Mouse (Mus musculus) intestine, embryonic 16.5 days (tissue): ENCODE measurements around the gene Col11a2. TPM values are rescaled to one million over a fixed set of nuclear protein-coding genes. Genes with fewer than 3 reads are reported as not detected.

Source experiments
- ATAC-seq: fragments of 200-750 bp; cut with Nextera tagmentation; 2 replicates; pipeline ENCODE4 v1.8.0; 2017; ENCODE audit warnings: moderate TSS enrichment, moderate library complexity
- H3K27ac ChIP-seq: fragments of 300-500 bp; sonication (generic); 2 replicates; pipeline ENCODE4 v1.5.1; 2014; ENCODE audit warnings: mild to moderate bottlenecking, low read length
- H3K27me3 ChIP-seq: fragments of 300-500 bp; sonication (generic); replicated peaks from 2 replicates; pipeline ENCODE4 v1.6.1; 2014; ENCODE audit warnings: low read length, control low read depth, mixed read lengths; ENCODE audit not compliant: control insufficient read depth, insufficient read depth
- H3K36me3 ChIP-seq: fragments of 300-500 bp; sonication (generic); 2 replicates; pipeline ENCODE4 v1.6.1; 2014; ENCODE audit warnings: low read length, control low read depth; ENCODE audit not compliant: control insufficient read depth, insufficient read depth
- H3K4me1 ChIP-seq: fragments of 300-500 bp; sonication (generic); 2 replicates; pipeline ENCODE4 v1.6.1; 2014; ENCODE audit warnings: low read length, control low read depth, mixed read lengths; ENCODE audit not compliant: control insufficient read depth, insufficient read depth
- H3K4me2 ChIP-seq: fragments of 300-500 bp; sonication (generic); 2 replicates; pipeline ENCODE4 v1.6.1; 2014; ENCODE audit warnings: low read depth, low read length, control low read depth
- H3K4me3 ChIP-seq: fragments of 300-500 bp; sonication (generic); 2 replicates; pipeline ENCODE4 v1.5.1; 2014; ENCODE audit warnings: mild to moderate bottlenecking, low read length
- H3K9ac ChIP-seq: fragments of 300-500 bp; sonication (generic); 2 replicates; pipeline ENCODE4 v1.6.1; 2014; ENCODE audit warnings: low read depth, low read length
- H3K9me3 ChIP-seq: fragments of 300-500 bp; sonication (generic); 2 replicates; pipeline ENCODE4 v1.6.1; 2016; ENCODE audit warnings: low read length, control low read depth; ENCODE audit not compliant: control insufficient read depth
- WGBS: fragments of 180-500 bp; shearing (Covaris S2); extraction: QIAGEN DNeasy Blood & Tissue Kit; methylation state at CpG from one replicate; pipeline ENCODE4 v1.1.7; 2014; 5-methylcytosine and 5-hydroxymethylcytosine counted together
- polyA plus RNA-seq: library from polyadenylated mRNA; unstranded; fragments of >200 nt; fragmentation: Nextera tagmentation; extraction: Ambion mirVana; gene quantifications from 2 replicates; pipeline ENCODE4 v1.2.1, GENCODE M21; 2015

The Col11a2 gene
- polyA plus RNA-seq, 1 experiment from 2014 or later = 0.20 TPM

DNA sequence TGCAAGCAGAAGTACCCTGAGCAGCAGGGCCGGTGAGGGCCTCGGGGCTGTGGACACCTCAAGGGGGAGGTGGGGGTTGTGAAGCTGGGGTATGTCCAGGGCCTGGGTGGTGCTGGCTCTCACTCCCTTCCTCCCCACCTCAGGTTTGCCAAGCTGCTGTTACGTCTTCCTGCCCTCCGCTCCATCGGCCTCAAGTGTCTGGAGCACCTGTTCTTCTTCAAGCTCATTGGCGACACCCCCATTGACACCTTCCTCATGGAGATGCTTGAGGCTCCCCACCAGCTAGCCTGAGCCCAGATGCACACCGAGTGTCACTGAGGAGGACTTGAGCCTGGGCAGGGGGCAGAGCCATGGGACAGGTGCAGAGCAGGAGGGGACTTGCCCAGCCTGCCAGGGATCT, 2.0 kb upstream of the Col11a2 start:
- WGBS = 82% methylated on average over 7 of the region's 7 CpGs
- Histone ChIP-seq H3K36me3 (peaks cover 21% of the 10 kb centered on the region), H3K27me3 (0 out of 2 replicates have a peak, but pooled peaks cover 2% of the 10 kb centered on the region), H3K9ac (no peak overlapping the region), H3K27ac (no peak overlapping the region), H3K4me3 (no peak overlapping the region), H3K4me1 (peaks cover 26% of the 10 kb centered on the region), H3K9me3 (no peaks in the 10 kb centered on the region), H3K4me2 (no peak overlapping the region)
- no peak for ATAC-seq

DNA sequence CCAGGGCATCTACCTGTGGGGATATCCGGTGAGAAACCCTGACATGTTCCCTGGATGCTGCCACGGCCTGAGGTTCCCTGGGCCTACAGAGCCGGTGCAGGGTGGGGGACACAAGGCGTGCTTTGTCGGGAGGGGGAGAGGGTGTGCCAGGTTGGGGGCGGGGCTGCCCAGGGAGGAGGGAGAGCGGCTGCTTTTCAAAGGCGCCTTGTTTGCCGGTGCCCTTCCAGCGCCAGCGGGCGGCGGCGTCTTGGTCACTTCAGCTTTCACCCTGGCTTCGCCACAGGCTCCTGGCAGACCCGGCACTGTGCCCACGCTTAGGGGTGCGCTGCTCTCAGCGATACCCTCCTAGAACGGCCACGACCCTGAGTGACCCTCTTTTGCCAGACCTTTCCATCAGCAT, 797 bp upstream of the Col11a2 start:
- Histone ChIP-seq H3K4me3 (peak overlapping the region; percentile 28; the same call in 1 of the 2 replicates), H3K9ac (no peak overlapping the region), H3K4me2 (peak overlapping the region; percentile 45), H3K36me3 (peaks cover 21% of the 10 kb centered on the region), H3K9me3 (no peaks in the 10 kb centered on the region), H3K4me1 (peaks cover 21% of the 10 kb centered on the region), H3K27ac (no peak overlapping the region), H3K27me3 (0 out of 2 replicates have a peak, but pooled peaks cover 2% of the 10 kb centered on the region)
- ATAC-seq = peak; percentile 18; the same call in 1 of the 2 replicates
- 10% methylated on average over 21 of the region's 21 CpGs for WGBS

DNA sequence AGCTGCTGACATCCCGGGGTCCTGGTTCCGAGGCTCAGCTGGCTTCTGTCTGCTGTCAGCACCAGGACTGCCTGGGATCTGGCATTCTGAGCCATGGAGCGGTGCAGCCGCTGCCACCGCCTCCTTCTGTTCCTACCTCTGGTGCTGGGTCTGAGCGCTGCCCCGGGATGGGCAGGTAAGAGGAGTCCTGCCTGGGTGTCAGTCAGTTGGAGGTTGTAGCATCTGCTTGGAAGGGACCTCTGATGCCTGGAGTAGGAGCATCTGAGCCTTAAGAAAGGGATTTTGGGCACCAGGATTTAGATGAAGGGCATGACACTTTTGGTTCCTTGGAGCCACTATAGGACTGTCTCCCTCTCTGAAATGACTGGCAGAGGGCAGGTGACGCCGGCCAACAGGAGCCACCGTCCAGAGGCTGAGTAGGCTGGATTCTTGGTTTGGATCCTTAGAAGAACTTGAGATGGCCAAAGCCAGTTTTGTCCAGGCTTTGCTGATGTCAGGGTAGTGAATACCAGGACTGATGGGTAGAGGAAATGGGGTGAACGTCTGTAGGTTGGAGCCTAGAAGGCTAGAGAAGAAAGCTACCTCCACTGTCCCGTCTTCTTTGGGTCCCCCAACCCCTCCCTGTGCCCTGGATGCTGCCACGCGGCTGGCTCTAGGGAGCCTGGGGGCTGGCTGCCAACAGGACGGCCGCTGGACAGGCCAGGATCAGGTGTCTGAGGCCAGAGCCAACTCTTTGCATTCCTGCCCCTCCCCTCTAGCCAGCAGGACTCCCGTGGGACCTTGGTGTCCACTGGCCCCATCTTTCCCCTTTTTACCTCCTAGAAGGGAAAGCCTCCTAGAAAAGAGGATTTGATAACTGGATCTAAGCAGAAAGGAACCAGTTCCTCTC, 569 bp downstream of the Col11a2 start:
- 24% methylated on average over 17 of the region's 17 CpGs for WGBS

DNA sequence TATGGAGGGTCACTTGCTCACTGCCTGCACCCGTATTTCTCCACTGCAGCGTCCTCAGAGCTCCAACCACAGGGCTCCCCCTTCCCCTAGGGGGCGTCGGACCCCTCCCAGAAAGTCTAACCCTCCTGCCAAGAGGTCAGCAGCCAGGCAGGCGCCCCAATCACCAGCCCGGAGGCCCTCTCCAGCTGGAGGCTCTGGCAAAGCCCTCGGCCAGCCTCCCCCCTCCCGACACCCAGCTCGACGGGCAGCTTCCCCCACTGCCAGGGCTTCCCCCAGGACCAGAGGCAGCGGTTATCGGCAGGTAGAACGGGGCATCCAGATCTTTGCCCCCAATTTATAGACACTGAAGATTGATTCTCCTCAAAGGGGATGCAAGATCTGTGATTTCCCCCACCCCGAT, 6.7 kb downstream of the Col11a2 start:
- H3K4me2 ChIP-seq = no peak overlapping the region
- H3K9me3 ChIP-seq = no peaks in the 10 kb centered on the region; the same call in 1 of the 2 replicates
- WGBS = 75% methylated on average over 14 of the region's 14 CpGs
- ATAC-seq = no peak
- H3K4me3 ChIP-seq = no peak overlapping the region
- no peak overlapping the region for H3K27ac ChIP-seq
- peaks cover 4% of the 10 kb centered on the region; the same call in 1 of the 2 replicates for H3K4me1 ChIP-seq
- H3K9ac ChIP-seq = no peak overlapping the region
- H3K27me3 ChIP-seq = no peaks in the 10 kb centered on the region
- H3K36me3 ChIP-seq = no peaks in the 10 kb centered on the region

More for the DNA sequence above, 569 bp downstream of the Col11a2 start:
- H3K36me3 ChIP-seq = peaks cover 15% of the 10 kb centered on the region
- no peak overlapping the region; the same call in 1 of the 2 replicates for H3K4me3 ChIP-seq
- peaks cover 19% of the 10 kb centered on the region for H3K4me1 ChIP-seq
- no peak for ATAC-seq
- H3K4me2 ChIP-seq = peak overlapping the region; percentile 45; the same call in 1 of the 2 replicates
- 0 out of 2 replicates have a peak, but pooled peaks cover 2% of the 10 kb centered on the region for H3K27me3 ChIP-seq
- H3K9ac ChIP-seq = peak overlapping the region; percentile 38; the same call in 1 of the 2 replicates
- no peaks in the 10 kb centered on the region for H3K9me3 ChIP-seq
- no peak overlapping the region for H3K27ac ChIP-seq

DNA sequence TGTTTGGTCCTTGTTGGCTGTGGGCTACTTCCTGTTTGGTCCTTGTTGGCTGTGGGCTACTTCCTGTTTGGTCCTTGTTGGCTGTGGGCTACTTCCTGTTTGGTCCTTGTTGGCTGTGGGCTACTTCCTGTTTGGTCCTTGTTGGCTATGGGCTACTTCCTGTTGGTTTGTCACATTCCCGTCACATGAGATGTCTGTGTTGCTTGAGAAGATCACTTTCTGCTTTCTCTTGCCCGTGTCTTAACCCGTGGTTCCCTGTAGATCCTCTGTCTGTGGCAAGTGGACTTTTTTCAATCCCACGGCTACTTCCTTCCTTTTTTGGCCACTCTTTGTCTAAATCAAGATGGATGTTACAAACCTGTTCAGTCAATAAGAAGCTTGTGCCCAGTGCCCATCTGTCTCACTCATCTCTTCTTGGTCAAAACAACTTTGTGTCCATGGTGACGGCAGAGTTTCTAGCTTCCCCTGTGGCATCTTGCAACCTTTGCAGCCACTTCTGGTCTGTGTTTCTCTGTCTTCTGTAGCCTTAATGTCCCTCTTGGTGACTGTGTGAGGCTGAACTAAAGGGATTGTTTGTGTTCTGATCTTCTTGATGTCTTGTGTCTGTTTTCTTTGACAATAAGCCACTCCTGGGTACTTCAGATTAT, 8.3 kb downstream of the Col11a2 start:
- Histone ChIP-seq H3K4me3 (no peak overlapping the region), H3K27me3 (no peaks in the 10 kb centered on the region), H3K27ac (no peak overlapping the region), H3K9ac (no peak overlapping the region), H3K9me3 (no peaks in the 10 kb centered on the region; the same call in 1 of the 2 replicates), H3K4me2 (no peak overlapping the region), H3K36me3 (no peaks in the 10 kb centered on the region), H3K4me1 (no peaks in the 10 kb centered on the region)
- WGBS = 88% methylated on average over 5 of the region's 5 CpGs
- no peak for ATAC-seq

DNA sequence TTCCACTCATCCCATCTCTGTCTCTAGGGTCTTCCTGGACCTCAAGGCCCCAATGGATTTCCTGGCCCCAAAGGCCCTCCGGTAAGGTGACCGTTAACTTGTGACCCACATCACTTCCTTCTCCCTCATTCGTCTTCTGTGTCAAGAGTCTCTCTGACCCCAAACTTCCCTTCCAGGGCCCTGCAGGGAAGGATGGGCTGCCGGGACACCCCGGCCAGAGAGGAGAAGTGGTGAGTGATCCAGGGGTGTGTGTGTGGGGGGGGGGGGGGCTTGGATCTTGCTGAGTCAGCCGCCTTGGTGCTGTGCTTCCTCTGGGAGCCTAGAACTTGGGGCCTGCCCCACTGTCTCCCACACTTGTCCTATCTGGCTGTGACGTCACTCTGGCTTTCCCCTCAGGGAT, 18.0 kb downstream of the Col11a2 start:
- Histone ChIP-seq H3K4me2 (no peak overlapping the region), H3K4me3 (no peak overlapping the region), H3K27ac (no peak overlapping the region), H3K4me1 (no peaks in the 10 kb centered on the region), H3K9me3 (no peaks in the 10 kb centered on the region), H3K9ac (no peak overlapping the region), H3K27me3 (no peaks in the 10 kb centered on the region), H3K36me3 (no peaks in the 10 kb centered on the region)
- ATAC-seq = no peak
- WGBS = 70% methylated on average over 7 of the region's 7 CpGs

DNA sequence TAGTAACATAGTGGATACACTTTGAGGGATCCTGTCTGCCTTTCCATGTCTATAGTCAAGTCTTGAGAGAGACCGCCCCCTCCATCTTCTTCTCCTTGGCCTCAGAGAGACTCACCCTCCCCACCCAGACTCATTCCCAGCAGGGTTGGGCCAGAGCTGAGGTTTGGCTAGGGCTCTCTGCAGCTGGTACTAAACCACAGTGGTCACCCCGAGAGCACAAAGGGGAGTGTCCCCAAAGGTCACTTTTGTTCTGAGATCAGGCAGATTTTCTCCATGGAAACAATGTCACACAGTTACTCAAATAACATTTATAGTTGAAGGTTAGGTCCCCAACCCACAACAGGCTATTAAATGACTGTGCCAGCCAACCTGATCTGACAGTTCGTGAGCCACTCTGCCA, 29.6 kb downstream of the Col11a2 start:
- H3K9ac ChIP-seq = no peak overlapping the region
- no peak overlapping the region for H3K27ac ChIP-seq
- no peaks in the 10 kb centered on the region for H3K27me3 ChIP-seq
- no peak overlapping the region for H3K4me2 ChIP-seq
- WGBS = 41% methylated on average over 3 of the region's 3 CpGs
- no peaks in the 10 kb centered on the region for H3K4me1 ChIP-seq
- no peaks in the 10 kb centered on the region for H3K9me3 ChIP-seq
- no peak for ATAC-seq
- H3K36me3 ChIP-seq = no peaks in the 10 kb centered on the region
- H3K4me3 ChIP-seq = no peak overlapping the region

DNA sequence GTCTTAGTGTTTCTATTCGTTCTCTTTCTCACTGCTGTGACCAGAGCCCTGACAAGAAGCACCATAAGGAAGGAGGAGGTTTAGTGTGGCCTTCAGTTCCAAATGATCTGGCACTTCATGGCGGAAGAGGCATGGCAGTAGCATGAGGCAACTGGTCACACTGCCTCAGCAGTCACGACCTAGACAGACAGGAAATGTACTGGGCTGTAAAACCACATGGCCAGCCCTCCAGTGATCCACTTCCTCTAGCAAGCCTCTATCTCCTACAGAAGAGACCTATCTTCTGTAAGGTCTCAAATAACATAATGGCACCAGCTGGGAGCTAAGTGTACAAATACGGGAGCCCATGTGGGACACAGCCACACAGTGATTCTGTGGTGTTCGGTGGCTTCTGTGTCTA, 32.9 kb downstream of the Col11a2 start:
- Histone ChIP-seq H3K27ac (no peak overlapping the region), H3K36me3 (no peaks in the 10 kb centered on the region), H3K4me2 (no peak overlapping the region), H3K27me3 (peaks cover 5% of the 10 kb centered on the region; the same call in 1 of the 2 replicates), H3K9ac (no peak overlapping the region), H3K4me3 (no peak overlapping the region), H3K4me1 (no peaks in the 10 kb centered on the region), H3K9me3 (no peaks in the 10 kb centered on the region)
- ATAC-seq = no peak
- WGBS = 71% methylated on average over 5 of the region's 5 CpGs

DNA sequence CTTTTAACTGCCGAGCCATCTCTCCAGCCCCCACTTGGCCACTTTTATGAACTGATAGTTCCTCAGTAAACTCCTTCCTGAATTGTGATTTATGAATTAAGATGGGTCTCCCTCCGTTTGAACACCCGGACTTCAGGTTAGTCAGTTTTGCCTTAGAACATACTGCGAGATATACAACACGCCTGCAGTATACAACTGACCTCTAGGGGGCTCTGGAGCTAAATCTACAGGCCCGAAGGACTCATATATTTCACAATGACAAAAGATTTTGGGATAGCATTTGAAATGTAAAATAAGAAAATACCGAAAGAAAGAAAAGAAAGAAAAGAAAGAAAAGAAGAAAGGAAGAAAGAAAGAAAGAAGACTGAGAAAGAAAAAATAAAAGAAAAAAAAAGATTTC, 36.0 kb downstream of the Col11a2 start:
- H3K4me3 ChIP-seq = no peak overlapping the region
- no peaks in the 10 kb centered on the region for H3K9me3 ChIP-seq
- ATAC-seq = no peak
- H3K36me3 ChIP-seq = no peaks in the 10 kb centered on the region
- WGBS = 41% methylated on average over 7 of the region's 7 CpGs
- no peak overlapping the region for H3K9ac ChIP-seq
- H3K4me2 ChIP-seq = no peak overlapping the region
- H3K27ac ChIP-seq = no peak overlapping the region
- H3K4me1 ChIP-seq = no peaks in the 10 kb centered on the region
- H3K27me3 ChIP-seq = peaks cover 9% of the 10 kb centered on the region; the same call in 1 of the 2 replicates
